Mouse (Mus musculus): ENCODE results near the gene Map4k5. TPM values are rescaled to one million over a fixed set of nuclear protein-coding genes. Genes with fewer than 3 reads are reported as not detected.

The Map4k5 gene
- polyA plus RNA-seq, 1 experiment: not detected

DNA sequence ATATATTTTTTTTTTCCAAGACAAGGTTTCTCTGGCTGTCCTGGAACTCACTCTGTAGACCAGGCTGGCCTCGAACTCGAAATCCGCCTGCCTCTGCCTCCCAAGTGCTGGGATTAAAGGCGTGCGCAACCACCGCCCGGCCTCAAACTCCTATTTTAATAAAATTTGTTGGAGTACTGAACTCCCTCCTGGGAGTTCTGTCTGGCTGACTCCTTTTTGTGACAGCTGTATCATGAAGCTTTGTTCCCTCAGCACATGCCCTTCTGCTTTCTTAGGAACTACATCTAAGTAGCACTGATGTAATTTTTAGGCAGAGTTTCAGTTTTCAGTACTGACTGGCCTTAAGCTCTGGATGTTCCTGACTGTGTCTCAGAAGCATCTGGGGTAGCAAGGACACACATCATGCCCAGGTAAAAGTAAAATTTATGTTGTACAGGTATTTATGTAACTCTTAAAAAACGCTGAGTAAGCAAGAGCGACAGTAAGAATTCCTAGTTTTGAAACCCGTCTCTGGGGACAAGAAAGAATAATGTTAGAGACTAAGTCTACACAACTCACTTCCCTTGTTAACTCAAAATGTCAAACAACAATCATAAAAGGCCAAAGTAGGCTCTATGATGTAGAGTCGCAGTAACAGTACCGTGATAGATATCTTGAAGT is 37.2 kb downstream of the Map4k5 start:
- no peak overlapping the region for H3K4me3 ChIP-seq (ENCODE audit: insufficient read depth, low read depth, low read length)
- TF ChIP-seq POLR2A (IDR thresholded peaks at IDR 0.05; ENCODE audit: insufficient read depth, low read depth, low read length): no peak
- no peak for TF ChIP-seq CTCF (IDR thresholded peaks at IDR 0.05; ENCODE audit: insufficient read depth, low read depth, low read length)
- H3K27ac ChIP-seq (ENCODE audit: insufficient read depth, low read depth, low read length): no peak overlapping the region
- WGBS: 96% methylated on average over 12 of the region's 12 CpGs
- no peaks in the 10 kb centered on the region for H3K4me1 ChIP-seq (ENCODE audit: control insufficient read depth, insufficient read depth, low read length)

- no peak overlapping the region for H3K4me3 ChIP-seq (ENCODE audit: insufficient read depth, low read depth, low read length)
- TF ChIP-seq CTCF (IDR thresholded peaks at IDR 0.05; ENCODE audit: insufficient read depth, low read depth, low read length) (no peak), POLR2A (IDR thresholded peaks at IDR 0.05; ENCODE audit: insufficient read depth, low read depth, low read length) (no peak)
- no peaks in the 10 kb centered on the region for H3K4me1 ChIP-seq (ENCODE audit: control insufficient read depth, insufficient read depth, low read length)
- 99% methylated on average over 2 of the region's 2 CpGs for WGBS
- no peak overlapping the region for H3K27ac ChIP-seq (ENCODE audit: insufficient read depth, low read depth, low read length)
Measured at GRCm38 (mm10) chr12:69853942-69854341, 39.1 kb downstream of the Map4k5 start.

- Histone ChIP-seq H3K27ac (ENCODE audit: insufficient read depth, low read depth, low read length) (no peak overlapping the region), H3K4me1 (ENCODE audit: control insufficient read depth, insufficient read depth, low read length) (no peaks in the 10 kb centered on the region), H3K4me3 (ENCODE audit: insufficient read depth, low read depth, low read length) (no peak overlapping the region)
- TF ChIP-seq CTCF (IDR thresholded peaks at IDR 0.05; ENCODE audit: insufficient read depth, low read depth, low read length): no peak
- no peak for TF ChIP-seq POLR2A (IDR thresholded peaks at IDR 0.05; ENCODE audit: insufficient read depth, low read depth, low read length)
- WGBS: 87% methylated on average over 11 of the region's 11 CpGs
Measured at GRCm38 (mm10) chr12:69853387-69853786, 39.6 kb downstream of the Map4k5 start.

DNA sequence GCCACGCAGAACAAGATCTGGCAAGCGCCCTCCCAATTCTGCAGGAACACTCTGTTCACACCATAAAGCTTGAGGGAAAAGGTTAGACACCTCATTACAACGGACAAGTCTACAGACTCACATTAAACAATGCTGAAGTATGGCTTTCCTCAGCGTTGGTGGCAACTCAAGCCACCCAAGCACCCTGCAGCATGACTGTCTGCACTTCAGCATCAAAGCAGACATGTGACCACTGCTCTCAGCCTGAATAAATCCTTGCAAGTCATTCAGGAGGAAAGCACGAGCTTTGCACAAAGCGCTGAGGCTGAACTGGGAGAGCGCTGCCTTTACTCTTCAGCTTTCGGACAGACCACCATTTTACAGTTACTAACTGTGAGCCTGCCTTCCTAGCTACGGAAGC is 40.7 kb downstream of the Map4k5 start:
- no peak for TF ChIP-seq CTCF (IDR thresholded peaks at IDR 0.05; ENCODE audit: insufficient read depth, low read depth, low read length)
- no peak for TF ChIP-seq POLR2A (IDR thresholded peaks at IDR 0.05; ENCODE audit: insufficient read depth, low read depth, low read length)
- no peaks in the 10 kb centered on the region for H3K4me1 ChIP-seq (ENCODE audit: control insufficient read depth, insufficient read depth, low read length)
- H3K27ac ChIP-seq (ENCODE audit: insufficient read depth, low read depth, low read length): no peak overlapping the region
- 66% methylated on average over 9 of the region's 9 CpGs for WGBS
- H3K4me3 ChIP-seq (ENCODE audit: insufficient read depth, low read depth, low read length): no peak overlapping the region

- 82% methylated on average over 12 of the region's 12 CpGs for WGBS
- Histone ChIP-seq H3K4me1 (ENCODE audit: control insufficient read depth, insufficient read depth, low read length) (no peaks in the 10 kb centered on the region), H3K4me3 (ENCODE audit: insufficient read depth, low read depth, low read length) (no peak overlapping the region), H3K27ac (ENCODE audit: insufficient read depth, low read depth, low read length) (no peak overlapping the region)
- TF ChIP-seq POLR2A (IDR thresholded peaks at IDR 0.05; ENCODE audit: insufficient read depth, low read depth, low read length): no peak
- TF ChIP-seq CTCF (IDR thresholded peaks at IDR 0.05; ENCODE audit: insufficient read depth, low read depth, low read length): no peak
Measured at GRCm38 (mm10) chr12:69848083-69848878, 44.7 kb downstream of the Map4k5 start.

- TF ChIP-seq POLR2A (IDR thresholded peaks at IDR 0.05; ENCODE audit: insufficient read depth, low read depth, low read length): no peak
- no peak for TF ChIP-seq CTCF (IDR thresholded peaks at IDR 0.05; ENCODE audit: insufficient read depth, low read depth, low read length)
- H3K27ac ChIP-seq (ENCODE audit: insufficient read depth, low read depth, low read length): no peak overlapping the region
- H3K4me1 ChIP-seq (ENCODE audit: control insufficient read depth, insufficient read depth, low read length): peaks cover 3% of the 10 kb centered on the region
- WGBS: 70% methylated on average over 9 of the region's 9 CpGs
- no peak overlapping the region for H3K4me3 ChIP-seq (ENCODE audit: insufficient read depth, low read depth, low read length)
Measured at GRCm38 (mm10) chr12:69846499-69846898, 46.5 kb downstream of the Map4k5 start.

DNA sequence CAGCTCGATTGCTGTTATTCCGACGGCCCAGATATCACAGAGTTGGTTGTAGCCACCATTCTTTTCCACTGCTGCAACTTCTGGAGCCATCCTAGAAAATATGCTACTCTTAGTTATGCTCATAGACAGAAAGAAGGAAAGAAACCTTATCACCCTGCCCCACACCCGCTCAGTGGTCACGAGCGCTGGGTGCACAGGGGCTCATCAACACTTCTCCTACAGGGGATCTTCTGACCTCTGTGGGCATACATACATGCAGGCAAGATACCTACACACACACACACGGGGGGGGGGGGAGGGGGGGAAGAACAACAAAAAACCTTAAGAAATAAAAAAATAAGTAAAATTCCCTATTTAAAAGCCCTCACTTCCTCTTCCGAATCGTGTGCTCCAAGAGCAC is 47.3 kb downstream of the Map4k5 start:
- TF ChIP-seq CTCF (IDR thresholded peaks at IDR 0.05; ENCODE audit: insufficient read depth, low read depth, low read length): no peak
- no peak for TF ChIP-seq POLR2A (IDR thresholded peaks at IDR 0.05; ENCODE audit: insufficient read depth, low read depth, low read length)
- Histone ChIP-seq H3K4me1 (ENCODE audit: control insufficient read depth, insufficient read depth, low read length) (peaks cover 3% of the 10 kb centered on the region), H3K4me3 (ENCODE audit: insufficient read depth, low read depth, low read length) (no peak overlapping the region), H3K27ac (ENCODE audit: insufficient read depth, low read depth, low read length) (no peak overlapping the region)
- WGBS: 91% methylated on average over 9 of the region's 9 CpGs

DNA sequence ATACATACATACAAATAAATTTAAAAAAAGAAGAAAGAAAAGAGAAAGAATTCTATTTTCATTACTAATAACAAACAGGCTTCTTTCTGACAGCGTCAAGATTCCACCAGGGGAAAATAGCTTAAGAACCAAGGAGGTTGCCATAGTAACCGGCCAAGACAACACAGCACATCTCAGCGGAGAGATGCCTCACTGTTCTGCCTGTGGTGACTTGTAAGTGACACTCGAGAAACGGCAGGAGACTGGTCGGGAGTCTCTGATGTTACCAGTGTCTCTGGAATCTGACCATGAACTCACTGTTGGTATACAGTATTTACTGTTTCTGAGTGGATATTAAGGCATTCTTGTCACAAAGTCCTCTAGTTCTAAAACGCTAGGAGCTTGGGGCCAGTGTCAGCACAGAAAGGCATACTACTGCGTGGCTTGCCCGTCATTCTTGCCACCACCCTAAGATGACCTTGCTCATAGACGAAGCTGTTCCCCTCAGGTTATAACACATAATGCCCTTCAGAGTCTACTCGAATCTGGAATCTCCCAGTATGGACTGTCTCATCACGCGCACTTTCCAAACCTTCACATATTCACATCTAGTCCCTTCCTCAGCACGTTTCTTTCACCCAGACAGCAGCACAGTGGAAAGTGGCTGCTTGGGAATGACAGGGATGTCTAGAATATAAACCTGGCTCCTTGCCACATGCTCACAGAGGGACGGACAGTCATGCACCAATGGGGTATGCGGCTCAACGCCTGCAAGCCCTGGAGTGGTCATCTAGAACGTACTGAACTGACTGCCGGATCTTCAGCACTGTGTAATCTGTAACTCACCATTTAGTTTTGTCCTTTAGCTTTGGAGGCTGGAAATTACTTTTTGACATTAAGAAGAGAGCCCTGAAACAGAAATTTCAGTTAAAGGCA is 49.2 kb downstream of the Map4k5 start:
- H3K27ac ChIP-seq (ENCODE audit: insufficient read depth, low read depth, low read length): no peak overlapping the region
- TF ChIP-seq POLR2A (IDR thresholded peaks at IDR 0.05; ENCODE audit: insufficient read depth, low read depth, low read length): no peak
- no peak for TF ChIP-seq CTCF (IDR thresholded peaks at IDR 0.05; ENCODE audit: insufficient read depth, low read depth, low read length)
- WGBS: 60% methylated on average over 19 of the region's 19 CpGs
- H3K4me3 ChIP-seq (ENCODE audit: insufficient read depth, low read depth, low read length): no peak overlapping the region
- H3K4me1 ChIP-seq (ENCODE audit: control insufficient read depth, insufficient read depth, low read length): peaks cover 3% of the 10 kb centered on the region
